Mouse (Mus musculus): ENCODE results near the gene Eln. TPM values are rescaled to one million over a fixed set of nuclear protein-coding genes. Genes with fewer than 3 reads are reported as not detected.

The Eln gene
- polyA plus RNA-seq, 1 experiment from 2014 or later: 188 TPM

GRCm38 (mm10) chr5:134674977-134675376 is 72.1 kb downstream of the Eln start:
- no peak overlapping the region for H3K4me3 ChIP-seq (ENCODE audit: low read depth, low read length)
- H3K36me3 ChIP-seq (ENCODE audit: control insufficient read depth, insufficient read depth, low read length): peaks cover 23% of the 10 kb centered on the region
- no peak for ATAC-seq (ENCODE audit: low read depth)
- no peak overlapping the region for H3K27ac ChIP-seq (replicated peaks; ENCODE audit: low read depth, low read length)
- peaks cover 11% of the 10 kb centered on the region for H3K4me1 ChIP-seq (ENCODE audit: control insufficient read depth, insufficient read depth, low read length)
- H3K27me3 ChIP-seq (replicated peaks; ENCODE audit: control insufficient read depth, insufficient read depth, low read length): no peaks in the 10 kb centered on the region
- WGBS: 81% methylated on average over 5 of the region's 5 CpGs
- no peak overlapping the region for H3K4me2 ChIP-seq (ENCODE audit: low read depth, low read length)
- DNase-seq (ENCODE audit: low spot score): no peak
- no peak overlapping the region for H3K9ac ChIP-seq (ENCODE audit: low read depth, low read length)
- H3K9me3 ChIP-seq (ENCODE audit: control insufficient read depth, low read length): no peaks in the 10 kb centered on the region

GRCm38 (mm10) chr5:134672611-134673010 is 74.5 kb downstream of the Eln start:
- DNase-seq (ENCODE audit: low spot score) (no peak), ATAC-seq (ENCODE audit: low read depth) (no peak)
- H3K27me3 ChIP-seq (replicated peaks; ENCODE audit: control insufficient read depth, insufficient read depth, low read length): no peaks in the 10 kb centered on the region
- 92% methylated on average over 6 of the region's 6 CpGs for WGBS
- no peak overlapping the region for H3K4me3 ChIP-seq (ENCODE audit: low read depth, low read length)
- H3K36me3 ChIP-seq (ENCODE audit: control insufficient read depth, insufficient read depth, low read length): peaks cover 43% of the 10 kb centered on the region
- peaks cover 11% of the 10 kb centered on the region for H3K4me1 ChIP-seq (ENCODE audit: control insufficient read depth, insufficient read depth, low read length)
- H3K9ac ChIP-seq (ENCODE audit: low read depth, low read length): no peak overlapping the region
- no peaks in the 10 kb centered on the region for H3K9me3 ChIP-seq (ENCODE audit: control insufficient read depth, low read length)
- no peak overlapping the region for H3K4me2 ChIP-seq (ENCODE audit: low read depth, low read length)
- H3K27ac ChIP-seq (replicated peaks; ENCODE audit: low read depth, low read length): no peak overlapping the region

DNA sequence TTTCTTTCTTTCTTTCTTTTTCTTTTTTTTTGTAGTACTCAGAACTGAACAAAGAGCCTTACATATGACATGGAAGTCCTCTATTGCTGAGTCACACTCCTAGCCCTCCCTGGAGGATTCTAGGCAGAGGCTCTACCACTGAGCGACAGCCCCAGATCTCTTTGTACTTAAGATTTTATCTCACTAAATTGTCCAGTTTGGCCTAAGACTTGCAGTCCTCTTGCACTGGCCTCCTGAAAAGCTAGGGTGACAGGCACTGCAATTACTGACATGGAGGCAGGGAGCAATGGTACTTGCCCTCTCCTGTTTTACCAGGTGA is 75.0 kb downstream of the Eln start:
- H3K4me2 ChIP-seq (ENCODE audit: low read depth, low read length): no peak overlapping the region
- 76% methylated on average over 1 of the region's 1 CpGs for WGBS
- peaks cover 48% of the 10 kb centered on the region for H3K36me3 ChIP-seq (ENCODE audit: control insufficient read depth, insufficient read depth, low read length)
- no peak overlapping the region for H3K9ac ChIP-seq (ENCODE audit: low read depth, low read length)
- H3K4me3 ChIP-seq (ENCODE audit: low read depth, low read length): no peak overlapping the region
- H3K9me3 ChIP-seq (ENCODE audit: control insufficient read depth, low read length): no peaks in the 10 kb centered on the region
- H3K4me1 ChIP-seq (ENCODE audit: control insufficient read depth, insufficient read depth, low read length): peaks cover 11% of the 10 kb centered on the region
- no peak for DNase-seq (ENCODE audit: low spot score)
- no peaks in the 10 kb centered on the region for H3K27me3 ChIP-seq (replicated peaks; ENCODE audit: control insufficient read depth, insufficient read depth, low read length)
- ATAC-seq (ENCODE audit: low read depth): no peak
- H3K27ac ChIP-seq (replicated peaks; ENCODE audit: low read depth, low read length): no peak overlapping the region

DNA sequence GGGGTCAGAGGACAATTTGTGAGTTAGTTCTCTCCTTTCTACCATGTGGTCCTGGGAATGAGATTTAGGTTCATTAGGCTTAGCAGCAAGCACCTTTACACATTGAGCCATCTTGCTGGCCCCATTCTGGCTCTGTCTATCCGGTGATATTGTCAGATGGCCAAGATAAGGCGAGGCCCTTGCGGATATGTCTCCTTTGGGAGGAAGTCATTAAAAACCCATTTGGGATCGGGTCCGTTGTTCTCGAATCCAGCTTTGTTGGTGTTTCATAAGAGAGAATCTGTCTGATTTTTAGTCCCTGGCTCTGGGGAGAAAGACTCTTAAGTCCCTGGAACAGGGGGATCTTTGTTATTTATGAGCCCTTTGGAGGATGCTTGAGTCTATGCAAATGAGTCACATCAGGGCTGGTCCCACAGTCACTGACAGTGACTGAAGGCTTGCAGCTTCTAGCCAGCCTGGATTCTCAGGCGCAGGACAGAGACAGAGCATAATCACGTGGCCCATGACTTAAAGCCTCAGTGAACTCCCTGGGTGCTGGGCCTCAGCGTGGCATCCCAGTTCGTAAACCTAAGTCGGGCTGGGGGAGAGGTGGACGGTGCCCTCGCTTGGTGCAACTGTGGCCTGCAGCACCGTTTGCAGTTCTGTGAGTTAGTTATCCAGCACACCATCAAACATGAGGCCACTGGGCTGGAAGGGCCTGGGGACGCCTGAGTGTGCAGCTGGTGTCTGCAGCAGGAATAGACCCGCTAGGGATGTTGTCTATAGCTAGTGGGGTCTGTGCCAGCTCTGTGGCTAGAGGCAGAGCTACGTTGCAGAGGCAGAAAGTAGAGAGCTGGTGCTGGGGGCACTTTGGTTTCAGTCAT is 75.6 kb downstream of the Eln start:
- no peak for ATAC-seq (ENCODE audit: low read depth)

GRCm38 (mm10) chr5:134669001-134669708 is 78.0 kb downstream of the Eln start:
- Histone ChIP-seq H3K9me3 (ENCODE audit: control insufficient read depth, low read length) (no peaks in the 10 kb centered on the region), H3K27ac (replicated peaks; ENCODE audit: low read depth, low read length) (no peak overlapping the region), H3K9ac (ENCODE audit: low read depth, low read length) (no peak overlapping the region), H3K4me2 (ENCODE audit: low read depth, low read length) (no peak overlapping the region), H3K4me3 (ENCODE audit: low read depth, low read length) (no peak overlapping the region), H3K4me1 (ENCODE audit: control insufficient read depth, insufficient read depth, low read length) (no peaks in the 10 kb centered on the region), H3K27me3 (replicated peaks; ENCODE audit: control insufficient read depth, insufficient read depth, low read length) (no peaks in the 10 kb centered on the region), H3K36me3 (ENCODE audit: control insufficient read depth, insufficient read depth, low read length) (peaks cover 71% of the 10 kb centered on the region)
- WGBS: 75% methylated on average over 20 of the region's 20 CpGs
- no peak for ATAC-seq (ENCODE audit: low read depth)
- DNase-seq (ENCODE audit: low spot score): no peak

More for the DNA sequence above, 75.6 kb downstream of the Eln start:
- no peak for DNase-seq (ENCODE audit: low spot score)
- H3K9ac ChIP-seq (ENCODE audit: low read depth, low read length): no peak overlapping the region
- H3K4me3 ChIP-seq (ENCODE audit: low read depth, low read length): no peak overlapping the region
- no peaks in the 10 kb centered on the region for H3K27me3 ChIP-seq (replicated peaks; ENCODE audit: control insufficient read depth, insufficient read depth, low read length)
- H3K36me3 ChIP-seq (ENCODE audit: control insufficient read depth, insufficient read depth, low read length): peaks cover 50% of the 10 kb centered on the region
- WGBS: 68% methylated on average over 15 of the region's 17 CpGs
- H3K4me2 ChIP-seq (ENCODE audit: low read depth, low read length): no peak overlapping the region
- peaks cover 6% of the 10 kb centered on the region for H3K4me1 ChIP-seq (ENCODE audit: control insufficient read depth, insufficient read depth, low read length)
- H3K9me3 ChIP-seq (ENCODE audit: control insufficient read depth, low read length): no peaks in the 10 kb centered on the region
- no peak overlapping the region for H3K27ac ChIP-seq (replicated peaks; ENCODE audit: low read depth, low read length)

- H3K27ac ChIP-seq (replicated peaks; ENCODE audit: low read depth, low read length): no peak overlapping the region
- no peaks in the 10 kb centered on the region for H3K9me3 ChIP-seq (ENCODE audit: control insufficient read depth, low read length)
- H3K36me3 ChIP-seq (ENCODE audit: control insufficient read depth, insufficient read depth, low read length): peaks cover 77% of the 10 kb centered on the region
- no peak overlapping the region for H3K4me3 ChIP-seq (ENCODE audit: low read depth, low read length)
- DNase-seq (ENCODE audit: low spot score) (peak; percentile 38), ATAC-seq (ENCODE audit: low read depth) (no peak)
- H3K4me2 ChIP-seq (ENCODE audit: low read depth, low read length): no peak overlapping the region
- H3K9ac ChIP-seq (ENCODE audit: low read depth, low read length): no peak overlapping the region
- H3K27me3 ChIP-seq (replicated peaks; ENCODE audit: control insufficient read depth, insufficient read depth, low read length): no peaks in the 10 kb centered on the region
- WGBS: 32% methylated on average over 8 of the region's 8 CpGs
- no peaks in the 10 kb centered on the region for H3K4me1 ChIP-seq (ENCODE audit: control insufficient read depth, insufficient read depth, low read length)
Measured at GRCm38 (mm10) chr5:134668495-134668894, 78.6 kb downstream of the Eln start.

DNA sequence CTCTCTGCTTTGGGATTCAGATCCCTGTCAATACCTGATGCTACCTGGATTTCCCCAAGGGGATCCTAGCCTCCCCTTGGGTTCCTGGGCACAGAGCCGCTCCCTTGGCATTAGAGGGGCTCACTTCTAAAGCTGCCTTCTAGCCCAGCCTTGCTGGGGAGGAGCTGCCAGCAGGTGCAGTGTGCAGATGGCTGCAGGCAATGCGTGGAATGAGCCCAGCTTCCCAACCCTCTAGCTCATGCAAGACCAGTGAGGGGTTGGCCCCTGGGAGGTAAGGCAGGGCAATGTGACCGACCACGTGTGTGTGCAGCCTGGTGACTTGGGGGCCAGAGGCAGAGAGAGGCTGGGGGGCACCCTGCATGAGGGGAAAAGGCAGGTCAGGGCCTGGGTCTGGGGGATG is 90.4 kb downstream of the Eln start:
- no peaks in the 10 kb centered on the region for H3K27me3 ChIP-seq (replicated peaks; ENCODE audit: control insufficient read depth, insufficient read depth, low read length)
- no peaks in the 10 kb centered on the region for H3K4me1 ChIP-seq (ENCODE audit: control insufficient read depth, insufficient read depth, low read length)
- DNase-seq (ENCODE audit: low spot score) (no peak), ATAC-seq (ENCODE audit: low read depth) (no peak)
- H3K27ac ChIP-seq (replicated peaks; ENCODE audit: low read depth, low read length): no peak overlapping the region
- no peak overlapping the region for H3K4me3 ChIP-seq (ENCODE audit: low read depth, low read length)
- no peaks in the 10 kb centered on the region for H3K9me3 ChIP-seq (ENCODE audit: control insufficient read depth, low read length)
- H3K9ac ChIP-seq (ENCODE audit: low read depth, low read length): no peak overlapping the region
- H3K4me2 ChIP-seq (ENCODE audit: low read depth, low read length): no peak overlapping the region
- H3K36me3 ChIP-seq (ENCODE audit: control insufficient read depth, insufficient read depth, low read length): peaks cover 46% of the 10 kb centered on the region
- WGBS: 80% methylated on average over 4 of the region's 4 CpGs
